Mouse (Mus musculus) olfactory bulb, adult 2 months (tissue): Measurements from ENCODE around the gene Cgnl1. TPM values are rescaled to one million over a fixed set of nuclear protein-coding genes. Genes with fewer than 3 reads are reported as not detected.

ENCODE experiments used
- H3K27ac ChIP-seq: fragments of 200-500 bp; 2 replicates; pipeline ENCODE4 v1.5.1; 2012; ENCODE audit warnings: low read depth, low read length; ENCODE audit not compliant: insufficient read depth
- H3K4me1 ChIP-seq: fragments of 200-500 bp; 2 replicates; pipeline ENCODE4 v1.6.1; 2012; ENCODE audit warnings: low read length; ENCODE audit not compliant: control insufficient read depth, insufficient read depth
- H3K4me3 ChIP-seq: fragments of 200-500 bp; 2 replicates; pipeline ENCODE4 v1.5.1; 2012; ENCODE audit warnings: mild to moderate bottlenecking, low read depth, low read length, moderate library complexity; ENCODE audit not compliant: insufficient read depth
- CTCF ChIP-seq: fragments of 200-500 bp; IDR thresholded peaks from 2 replicates; pipeline ENCODE4 v1.5.1; 2012; ENCODE audit warnings: low read depth, mild to moderate bottlenecking, low read length, moderate library complexity; ENCODE audit not compliant: insufficient read depth
- POLR2A ChIP-seq: fragments of 200-500 bp; IDR thresholded peaks from 2 replicates; pipeline ENCODE4 v1.6.1; 2012; ENCODE audit warnings: mild to moderate bottlenecking, low read depth, low read length, moderate library complexity; ENCODE audit not compliant: insufficient read depth
- WGBS: fragments of 180-500 bp; shearing (Covaris S2); methylation state at CpG from one replicate; pipeline ENCODE4 v1.1.7; 2018; 5-methylcytosine and 5-hydroxymethylcytosine counted together
- polyA plus RNA-seq: library from polyadenylated mRNA; stranded (reverse); fragments of >200 nt; gene quantifications from 2 replicates; pipeline ENCODE4 v1.2.4, GENCODE M21; 2012; ENCODE audit warnings: low replicate concordance; ENCODE audit not compliant: missing spikeins, insufficient read depth, insufficient read length

The Cgnl1 gene
- polyA plus RNA-seq, 1 experiment = not detected

- Histone ChIP-seq H3K27ac (no peak overlapping the region), H3K4me3 (no peak overlapping the region), H3K4me1 (peaks cover 18% of the 10 kb centered on the region)
- TF ChIP-seq POLR2A (no peak), CTCF (no peak)
- 82% methylated on average over 4 of the region's 4 CpGs for WGBS
Observed at GRCm38 (mm10) chr9:71807801-71808200, 36.4 kb upstream of the Cgnl1 start.

- 2% methylated on average over 2 of the region's 2 CpGs for WGBS
- H3K4me3 ChIP-seq = no peak overlapping the region
- H3K27ac ChIP-seq = no peak overlapping the region
- TF ChIP-seq CTCF = 0 out of 2 replicates have a peak, but pooled peaks have one; percentile 47
- no peak for TF ChIP-seq POLR2A
- H3K4me1 ChIP-seq = peaks cover 12% of the 10 kb centered on the region
Observed at GRCm38 (mm10) chr9:71806422-71806805, 35.0 kb upstream of the Cgnl1 start.

GRCm38 (mm10) chr9:71805646-71806421 lies 34.4 kb upstream of the Cgnl1 start:
- Histone ChIP-seq H3K4me1 (peaks cover 7% of the 10 kb centered on the region), H3K27ac (no peak overlapping the region), H3K4me3 (no peak overlapping the region)
- WGBS = 83% methylated on average over 6 of the region's 6 CpGs
- TF ChIP-seq CTCF (no peak), POLR2A (no peak)

- 71% methylated on average over 6 of the region's 6 CpGs for WGBS
- TF ChIP-seq POLR2A = no peak
- no peak for TF ChIP-seq CTCF
- Histone ChIP-seq H3K4me1 (peaks cover 7% of the 10 kb centered on the region), H3K4me3 (no peak overlapping the region), H3K27ac (no peak overlapping the region)
Observed at GRCm38 (mm10) chr9:71804116-71804515, 32.7 kb upstream of the Cgnl1 start.

- Histone ChIP-seq H3K4me3 (no peak overlapping the region), H3K27ac (no peak overlapping the region), H3K4me1 (peaks cover 3% of the 10 kb centered on the region; the same call in 1 of the 2 replicates)
- no peak for TF ChIP-seq CTCF
- TF ChIP-seq POLR2A = no peak
- WGBS = 87% methylated on average over 7 of the region's 7 CpGs
Observed at GRCm38 (mm10) chr9:71803281-71803680, 31.9 kb upstream of the Cgnl1 start.

GRCm38 (mm10) chr9:71799598-71799997 lies 28.2 kb upstream of the Cgnl1 start:
- no peak for TF ChIP-seq CTCF
- TF ChIP-seq POLR2A = no peak
- Histone ChIP-seq H3K27ac (no peak overlapping the region), H3K4me3 (no peak overlapping the region), H3K4me1 (no peaks in the 10 kb centered on the region)
- WGBS = 88% methylated on average over 5 of the region's 5 CpGs

GRCm38 (mm10) chr9:71798176-71798575 lies 26.8 kb upstream of the Cgnl1 start:
- WGBS = 67% methylated on average over 5 of the region's 5 CpGs
- Histone ChIP-seq H3K4me1 (no peaks in the 10 kb centered on the region), H3K27ac (no peak overlapping the region), H3K4me3 (no peak overlapping the region)
- TF ChIP-seq CTCF (no peak), POLR2A (no peak)

GRCm38 (mm10) chr9:71777404-71777803 lies 6.0 kb upstream of the Cgnl1 start:
- WGBS = 97% methylated on average over 3 of the region's 3 CpGs
- H3K27ac ChIP-seq = no peak overlapping the region
- H3K4me1 ChIP-seq = no peaks in the 10 kb centered on the region
- no peak overlapping the region for H3K4me3 ChIP-seq
- TF ChIP-seq POLR2A (no peak), CTCF (no peak)

GRCm38 (mm10) chr9:71776337-71776736 lies 4.9 kb upstream of the Cgnl1 start:
- Histone ChIP-seq H3K4me1 (peaks cover 3% of the 10 kb centered on the region; the same call in 1 of the 2 replicates), H3K27ac (no peak overlapping the region), H3K4me3 (no peak overlapping the region)
- no peak for TF ChIP-seq POLR2A
- no peak for TF ChIP-seq CTCF
- WGBS = 69% methylated on average over 3 of the region's 3 CpGs
